Mouse (Mus musculus) megakaryocyte, embryonic 14.5 days (primary cell): ENCODE results near the gene Sbno1.

Source experiments
- FLI1 ChIP-seq: IDR thresholded peaks from 2 replicates; pipeline ENCODE4 v1.6.1; 2012; ENCODE audit warnings: low read length, inconsistent platforms, mixed read lengths
- GATA1 ChIP-seq: IDR thresholded peaks from 3 replicates; pipeline ENCODE4 v1.6.1; 2012; ENCODE audit warnings: mixed read lengths, low read length, inconsistent platforms, borderline replicate concordance

DNA sequence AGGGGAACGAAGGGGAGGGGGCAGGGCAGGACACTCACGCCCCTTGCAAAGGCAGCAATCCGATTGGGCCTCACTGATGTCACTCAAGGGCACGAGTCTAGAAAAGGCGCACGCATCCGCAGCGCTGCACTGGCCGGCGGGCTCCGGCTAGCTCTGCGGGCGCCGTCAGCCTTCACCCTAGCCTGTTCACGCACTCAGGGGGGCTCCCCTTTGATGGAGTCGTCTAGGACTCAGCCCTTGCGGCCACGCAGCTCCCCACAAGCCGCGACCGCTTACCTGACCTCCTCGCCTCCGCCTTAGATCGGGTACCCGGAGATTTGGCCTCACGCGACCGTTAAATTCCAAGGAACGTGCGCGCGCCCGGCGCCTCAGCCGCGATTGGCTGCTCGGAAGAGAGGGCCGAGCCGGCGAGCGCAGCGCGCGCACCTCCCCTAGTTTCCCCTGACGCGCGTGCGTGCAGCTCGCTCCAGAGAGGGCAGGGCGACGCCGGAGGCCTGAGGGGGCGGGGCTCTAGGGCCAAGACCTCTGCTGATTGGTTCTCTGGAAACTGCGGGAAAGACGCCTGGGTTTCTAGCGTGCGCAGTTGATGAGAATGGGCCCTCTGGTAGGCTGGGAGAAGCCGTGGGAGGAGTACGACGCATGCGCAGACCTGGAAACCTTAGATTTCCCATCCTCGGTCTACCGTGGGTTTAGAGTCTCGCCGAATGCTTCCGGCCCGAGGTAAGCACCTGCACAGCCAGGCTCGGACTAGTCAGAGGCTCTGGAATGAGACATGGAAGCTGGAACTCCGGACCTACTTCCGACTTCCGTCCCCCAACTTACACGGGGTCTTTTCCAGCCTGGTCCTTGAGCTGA is 98.1 kb downstream of the Sbno1 start, which contains the start of the genes Mphosph9 and 2810006K23Rik:
- TF ChIP-seq GATA1, result no peak
- TF ChIP-seq FLI1, result no peak
